Mouse (Mus musculus) inflammation-experienced regulatory T-cells, adult 16 weeks (primary cell): Measurements from ENCODE around the gene Mark2. TPM values are rescaled to one million over a fixed set of nuclear protein-coding genes. Genes with fewer than 3 reads are reported as not detected.

Source experiments
- polyA plus RNA-seq: library from polyadenylated mRNA; unstranded; fragments of 100-300 nt; shearing (Covaris generic); gene quantifications from one replicate; pipeline ENCODE4 v1.2.1, GENCODE M21; 2017

The Mark2 gene
- polyA plus RNA-seq, result 97.8 TPM

DNA sequence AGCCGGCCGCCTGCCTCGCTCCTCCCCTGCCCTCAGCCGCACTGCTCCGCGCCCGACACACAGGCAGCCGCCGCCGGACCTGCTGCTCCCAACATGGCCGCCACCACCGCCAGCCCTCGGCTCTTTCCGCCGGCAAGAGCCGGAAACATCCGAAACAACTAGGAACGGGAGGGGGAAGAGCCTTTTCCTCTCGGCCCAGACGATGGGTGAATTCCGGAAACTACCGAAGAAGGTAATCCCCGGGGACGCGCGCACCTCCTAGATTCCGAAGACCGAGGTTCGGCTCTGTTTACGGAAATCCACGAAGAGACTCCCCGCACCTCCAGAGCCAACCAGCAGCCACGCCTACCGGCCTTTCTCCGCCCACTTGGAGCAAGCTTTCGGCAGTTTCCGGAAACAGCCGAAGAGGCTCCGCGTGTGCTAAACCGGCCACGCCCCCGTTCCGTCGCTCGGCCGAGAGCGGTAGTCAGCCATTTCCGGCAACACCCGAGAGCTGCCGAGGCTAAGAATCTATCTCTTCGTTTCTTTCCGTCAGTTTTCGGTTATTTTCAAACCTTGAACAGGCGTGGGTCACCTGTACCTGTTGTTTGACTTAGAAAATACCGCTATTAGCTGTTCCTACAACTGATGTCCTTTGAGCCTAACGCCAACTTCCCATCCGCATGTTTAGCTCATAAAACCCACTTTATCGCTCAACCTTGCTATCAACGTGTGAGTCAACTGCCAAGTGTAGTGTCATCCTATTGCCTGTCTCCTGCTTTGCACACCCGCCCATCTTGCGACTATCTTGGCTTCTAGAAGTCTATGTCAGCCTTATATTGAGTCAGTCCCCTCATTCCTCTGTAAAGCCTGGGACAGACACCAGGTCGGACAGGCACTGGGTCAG, at the start of gene Mark2:
TSS of gene Mark2 (minus strand) at position 349 of the 886 bp plus-strand sequence.

GRCm38 (mm10) chr19:7382903-7383865, 41.5 kb upstream of the Mark2 start, which contains the start of gene Spindoc:
Gene Spindoc (minus strand): TSS chr19:7382994.

GRCm38 (mm10) chr19:7267091-7267741, 74.4 kb downstream of the Mark2 start, which contains the start of gene Rcor2:
Gene Rcor2 (plus strand): TSS chr19:7267325.

GRCm38 (mm10) chr19:7240782-7241690, 100.6 kb downstream of the Mark2 start, which contains the start of gene Naa40:
Gene Naa40 (minus strand): TSS chr19:7241183.

Other genes with a start within 250 kb of the Mark2 start
- gene Flrt1, start 236.1 kb downstream of the Mark2 start, polyA plus RNA-seq, result not detected
- gene Otub1, start 135.5 kb downstream of the Mark2 start, polyA plus RNA-seq, result 80.2 TPM
- 485 TPM for gene Cox8a, start 124.2 kb downstream of the Mark2 start, polyA plus RNA-seq
- 56.7 TPM for gene Naa40, start 100.7 kb downstream of the Mark2 start, polyA plus RNA-seq
- gene Rcor2, start 74.5 kb downstream of the Mark2 start, polyA plus RNA-seq, result 0.43 TPM
- 7.8 TPM for gene Spindoc, start 41.1 kb upstream of the Mark2 start, polyA plus RNA-seq
- 0.07 TPM for gene 2700081O15Rik, start 75.8 kb upstream of the Mark2 start, polyA plus RNA-seq
- gene Rtn3, start 141.4 kb upstream of the Mark2 start, polyA plus RNA-seq, result 113 TPM
- gene Atl3, start 152.2 kb upstream of the Mark2 start, polyA plus RNA-seq, result 19.7 TPM
- gene Pla2g16, start 215.6 kb upstream of the Mark2 start, polyA plus RNA-seq, result 111 TPM